Mouse (Mus musculus) fibroblast of lung, adult 2 months (primary cell): ENCODE data around the gene Gprin3.

Source experiments
- DNase-seq: peaks from one replicate; pipeline ENCODE4 v3.0.0-alpha.2; 2011; ENCODE audit warnings: low read depth

Gprin3 gene

GRCm38 (mm10) chr6:59425824-59426533 is at the start of gene Gprin3:
Gene Gprin3 (minus strand): TSS chr6:59426294.
- peak; percentile 56 for DNase-seq

- DNase-seq, result no peak
Observed at GRCm38 (mm10) chr6:59458861-59459260, 32.8 kb upstream of the Gprin3 start.

GRCm38 (mm10) chr6:59456116-59456515 is 30.0 kb upstream of the Gprin3 start:
- DNase-seq, result no peak

GRCm38 (mm10) chr6:59451348-59451747 is 25.3 kb upstream of the Gprin3 start:
- DNase-seq, result peak; percentile 86

GRCm38 (mm10) chr6:59445101-59445503 is 19.0 kb upstream of the Gprin3 start:
- DNase-seq, result no peak

GRCm38 (mm10) chr6:59435906-59436305 is 9.8 kb upstream of the Gprin3 start:
- DNase-seq, result no peak

GRCm38 (mm10) chr6:59433116-59433515 is 7.0 kb upstream of the Gprin3 start:
- DNase-seq, result no peak

GRCm38 (mm10) chr6:59426534-59426885 is 416 bp upstream of the Gprin3 start:
- no peak for DNase-seq

GRCm38 (mm10) chr6:59424871-59425740 is 988 bp downstream of the Gprin3 start:
- DNase-seq, result no peak

GRCm38 (mm10) chr6:59423836-59424235 is 2.3 kb downstream of the Gprin3 start:
- DNase-seq, result no peak

- no peak for DNase-seq
Observed at GRCm38 (mm10) chr6:59419264-59419663, 6.8 kb downstream of the Gprin3 start.

- no peak for DNase-seq
Observed at GRCm38 (mm10) chr6:59418659-59419058, 7.4 kb downstream of the Gprin3 start.

- no peak for DNase-seq
Observed at GRCm38 (mm10) chr6:59414816-59415215, 11.3 kb downstream of the Gprin3 start.

- peak; percentile 77 for DNase-seq
Observed at GRCm38 (mm10) chr6:59412417-59413346, 13.4 kb downstream of the Gprin3 start.

GRCm38 (mm10) chr6:59409001-59409700 is 16.9 kb downstream of the Gprin3 start:
- DNase-seq, result peak; percentile 29

GRCm38 (mm10) chr6:59407482-59407997 is 18.6 kb downstream of the Gprin3 start:
- no peak for DNase-seq

GRCm38 (mm10) chr6:59390208-59390607 is 35.9 kb downstream of the Gprin3 start:
- DNase-seq, result no peak

GRCm38 (mm10) chr6:59365300-59365699 is 60.8 kb downstream of the Gprin3 start:
- peak; percentile 16 for DNase-seq

GRCm38 (mm10) chr6:59363282-59363681 is 62.8 kb downstream of the Gprin3 start:
- DNase-seq, result no peak

- DNase-seq, result no peak
Observed at GRCm38 (mm10) chr6:59354943-59355342, 71.2 kb downstream of the Gprin3 start.

- no peak for DNase-seq
Observed at GRCm38 (mm10) chr6:59351108-59351789, 74.8 kb downstream of the Gprin3 start.
